Mouse (Mus musculus): Measurements from ENCODE around the gene Vav3. TPM values are rescaled to one million over a fixed set of nuclear protein-coding genes. Genes with fewer than 3 reads are reported as not detected.

Vav3 gene
- polyA plus RNA-seq, 1 experiment from 2014 or later: 12.9 TPM

GRCm38 (mm10) chr3:109683608-109684295, 343.3 kb downstream of the Vav3 start:
- Histone ChIP-seq H3K9ac (ENCODE audit: low read depth, low read length) (no peak overlapping the region), H3K9me3 (replicated peaks; ENCODE audit: control insufficient read depth, low read length) (no peaks in the 10 kb centered on the region), H3K27me3 (ENCODE audit: control insufficient read depth, insufficient read depth, low read length) (no peaks in the 10 kb centered on the region), H3K4me1 (ENCODE audit: control insufficient read depth, insufficient read depth, low read length) (no peaks in the 10 kb centered on the region), H3K4me3 (ENCODE audit: low read depth, low read length) (no peak overlapping the region), H3K27ac (ENCODE audit: low read depth, low read length) (no peak overlapping the region), H3K4me2 (no peak overlapping the region), H3K36me3 (ENCODE audit: control insufficient read depth, insufficient read depth, low read length) (no peaks in the 10 kb centered on the region)
- 75% methylated on average over 5 of the region's 5 CpGs for WGBS (ENCODE audit: insufficient replicate concordance)
- no peak for ATAC-seq (replicated peaks; ENCODE audit: insufficient number of reproducible peaks, low FRiP score, low TSS enrichment)

DNA sequence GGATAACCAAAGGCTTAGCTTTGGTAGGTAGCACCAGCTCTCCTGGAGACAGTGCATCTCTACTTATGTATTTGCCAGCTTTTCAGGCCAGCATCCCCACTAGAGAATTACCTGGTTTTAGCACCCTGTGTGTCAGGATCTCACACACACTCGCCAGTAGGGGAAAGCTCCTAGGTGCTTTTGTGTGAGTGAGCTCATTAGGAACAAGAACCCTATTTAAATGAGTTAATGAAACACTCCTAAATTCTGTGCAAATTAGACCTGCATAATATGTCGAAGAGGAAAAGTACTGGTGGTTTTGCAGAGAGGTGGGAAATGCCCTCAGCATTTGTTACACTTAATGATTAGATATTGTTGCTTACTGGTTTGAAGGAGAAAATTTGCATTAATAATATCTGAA, 350.1 kb downstream of the Vav3 start:
- Histone ChIP-seq H3K36me3 (ENCODE audit: control insufficient read depth, insufficient read depth, low read length) (no peaks in the 10 kb centered on the region), H3K4me2 (no peak overlapping the region)
- 65% methylated on average over 2 of the region's 2 CpGs for WGBS (ENCODE audit: insufficient replicate concordance)

DNA sequence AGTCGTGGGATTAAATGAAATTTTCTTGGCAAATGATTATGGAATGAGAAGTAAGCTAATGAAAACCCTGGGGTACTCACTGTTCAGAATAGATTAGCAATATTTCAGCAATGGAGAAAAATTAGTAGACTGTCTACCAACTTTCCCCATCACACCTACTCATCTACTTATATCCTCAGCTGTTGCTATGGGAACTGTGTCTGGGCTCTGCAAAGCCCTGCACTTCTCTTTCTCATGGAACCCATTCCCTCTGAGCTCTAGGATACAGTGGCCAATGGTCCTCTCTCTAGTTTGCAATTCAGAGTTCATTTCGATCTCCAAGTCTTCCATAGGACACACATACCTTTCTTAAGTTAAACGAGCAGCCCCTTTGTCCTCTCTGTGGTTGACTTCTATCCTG, 352.2 kb downstream of the Vav3 start:
- H3K4me3 ChIP-seq (ENCODE audit: low read depth, low read length): no peak overlapping the region
- H3K4me2 ChIP-seq: no peak overlapping the region
- no peaks in the 10 kb centered on the region for H3K27me3 ChIP-seq (ENCODE audit: control insufficient read depth, insufficient read depth, low read length)
- 72% methylated on average over 3 of the region's 3 CpGs for WGBS (ENCODE audit: insufficient replicate concordance)
- H3K9me3 ChIP-seq (replicated peaks; ENCODE audit: control insufficient read depth, low read length): no peaks in the 10 kb centered on the region
- H3K36me3 ChIP-seq (ENCODE audit: control insufficient read depth, insufficient read depth, low read length): no peaks in the 10 kb centered on the region
- no peak overlapping the region for H3K27ac ChIP-seq (ENCODE audit: low read depth, low read length)
- H3K4me1 ChIP-seq (ENCODE audit: control insufficient read depth, insufficient read depth, low read length): no peaks in the 10 kb centered on the region
- no peak overlapping the region for H3K9ac ChIP-seq (ENCODE audit: low read depth, low read length)
- ATAC-seq (replicated peaks; ENCODE audit: insufficient number of reproducible peaks, low FRiP score, low TSS enrichment): no peak

More for the DNA sequence above, 350.1 kb downstream of the Vav3 start:
- Histone ChIP-seq H3K9ac (ENCODE audit: low read depth, low read length) (no peak overlapping the region), H3K27me3 (ENCODE audit: control insufficient read depth, insufficient read depth, low read length) (no peaks in the 10 kb centered on the region), H3K4me1 (ENCODE audit: control insufficient read depth, insufficient read depth, low read length) (no peaks in the 10 kb centered on the region), H3K4me3 (ENCODE audit: low read depth, low read length) (no peak overlapping the region), H3K9me3 (replicated peaks; ENCODE audit: control insufficient read depth, low read length) (no peaks in the 10 kb centered on the region), H3K27ac (ENCODE audit: low read depth, low read length) (no peak overlapping the region)
- ATAC-seq (replicated peaks; ENCODE audit: insufficient number of reproducible peaks, low FRiP score, low TSS enrichment): no peak

DNA sequence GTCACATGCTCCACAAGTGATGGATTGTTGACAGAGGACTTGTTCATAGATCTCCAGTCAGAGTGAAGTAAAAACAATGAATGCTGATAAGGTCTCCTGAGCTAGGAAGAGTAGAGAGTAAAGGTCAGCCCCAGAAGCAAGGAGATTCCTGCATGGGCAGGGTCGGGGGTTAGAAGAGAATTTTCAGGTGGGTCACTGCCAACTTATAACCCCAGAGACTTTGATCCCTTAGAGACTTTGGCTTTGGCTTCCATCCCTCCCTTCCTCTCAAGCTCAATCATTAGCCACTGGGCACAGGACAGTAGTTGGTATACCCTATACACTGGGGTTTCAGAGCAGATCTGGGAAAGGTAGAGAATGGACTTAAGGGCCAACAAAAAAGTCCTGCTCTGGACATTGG, 360.8 kb downstream of the Vav3 start:
- no peaks in the 10 kb centered on the region for H3K27me3 ChIP-seq (ENCODE audit: control insufficient read depth, insufficient read depth, low read length)
- no peak for ATAC-seq (replicated peaks; ENCODE audit: insufficient number of reproducible peaks, low FRiP score, low TSS enrichment)
- H3K36me3 ChIP-seq (ENCODE audit: control insufficient read depth, insufficient read depth, low read length): no peaks in the 10 kb centered on the region
- no peaks in the 10 kb centered on the region for H3K4me1 ChIP-seq (ENCODE audit: control insufficient read depth, insufficient read depth, low read length)
- 48% methylated on average over 1 of the region's 1 CpGs for WGBS (ENCODE audit: insufficient replicate concordance)
- H3K4me3 ChIP-seq (ENCODE audit: low read depth, low read length): no peak overlapping the region
- no peak overlapping the region for H3K27ac ChIP-seq (ENCODE audit: low read depth, low read length)
- H3K9ac ChIP-seq (ENCODE audit: low read depth, low read length): no peak overlapping the region
- H3K4me2 ChIP-seq: no peak overlapping the region
- no peaks in the 10 kb centered on the region for H3K9me3 ChIP-seq (replicated peaks; ENCODE audit: control insufficient read depth, low read length)

DNA sequence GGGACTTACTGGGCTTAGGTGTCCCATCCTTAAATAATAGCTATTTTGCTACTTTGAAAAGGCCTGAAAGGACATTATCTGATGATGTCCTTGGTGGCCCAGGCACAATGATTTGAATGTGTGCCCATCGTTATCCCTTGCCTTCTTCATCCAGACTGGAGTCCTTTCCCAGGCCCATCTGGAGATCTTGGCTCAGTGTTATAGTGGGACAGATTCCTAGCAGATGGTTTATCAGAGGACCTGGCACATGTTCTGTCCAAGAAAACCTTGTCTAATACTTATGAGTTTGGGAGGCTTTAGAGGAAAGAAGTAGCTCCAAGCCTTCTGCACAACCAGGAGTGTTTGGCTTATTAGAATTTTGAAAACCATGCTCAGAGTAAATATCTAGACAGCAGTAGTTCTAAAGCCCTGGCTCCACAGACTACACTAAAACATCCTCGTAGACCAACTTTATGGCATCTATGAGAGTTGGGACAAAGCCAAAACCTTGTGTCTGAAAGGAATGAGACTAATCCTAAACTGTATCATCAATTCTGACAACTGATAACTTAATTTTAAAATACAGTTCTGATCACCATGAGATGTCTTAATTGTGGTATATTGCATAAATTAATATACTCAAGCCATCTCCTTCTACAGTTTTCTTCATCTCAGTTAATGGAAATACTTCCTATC, 367.5 kb downstream of the Vav3 start:
- WGBS (ENCODE audit: insufficient replicate concordance): 72% methylated on average over 2 of the region's 2 CpGs

GRCm38 (mm10) chr3:109711751-109712150, 371.3 kb downstream of the Vav3 start:
- ATAC-seq (replicated peaks; ENCODE audit: insufficient number of reproducible peaks, low FRiP score, low TSS enrichment): no peak
- no peak overlapping the region for H3K4me2 ChIP-seq
- no peaks in the 10 kb centered on the region for H3K36me3 ChIP-seq (ENCODE audit: control insufficient read depth, insufficient read depth, low read length)
- no peaks in the 10 kb centered on the region for H3K4me1 ChIP-seq (ENCODE audit: control insufficient read depth, insufficient read depth, low read length)
- H3K9ac ChIP-seq (ENCODE audit: low read depth, low read length): no peak overlapping the region
- H3K9me3 ChIP-seq (replicated peaks; ENCODE audit: control insufficient read depth, low read length): no peaks in the 10 kb centered on the region
- WGBS (ENCODE audit: insufficient replicate concordance): 83% methylated on average over 7 of the region's 7 CpGs
- no peak overlapping the region for H3K4me3 ChIP-seq (ENCODE audit: low read depth, low read length)
- no peak overlapping the region for H3K27ac ChIP-seq (ENCODE audit: low read depth, low read length)
- no peaks in the 10 kb centered on the region for H3K27me3 ChIP-seq (ENCODE audit: control insufficient read depth, insufficient read depth, low read length)

More for the DNA sequence above, 367.5 kb downstream of the Vav3 start:
- Histone ChIP-seq H3K4me1 (ENCODE audit: control insufficient read depth, insufficient read depth, low read length) (no peaks in the 10 kb centered on the region), H3K9me3 (replicated peaks; ENCODE audit: control insufficient read depth, low read length) (no peaks in the 10 kb centered on the region), H3K27me3 (ENCODE audit: control insufficient read depth, insufficient read depth, low read length) (no peaks in the 10 kb centered on the region), H3K36me3 (ENCODE audit: control insufficient read depth, insufficient read depth, low read length) (no peaks in the 10 kb centered on the region), H3K27ac (ENCODE audit: low read depth, low read length) (no peak overlapping the region), H3K4me2 (no peak overlapping the region), H3K4me3 (ENCODE audit: low read depth, low read length) (no peak overlapping the region), H3K9ac (ENCODE audit: low read depth, low read length) (no peak overlapping the region)
- ATAC-seq (replicated peaks; ENCODE audit: insufficient number of reproducible peaks, low FRiP score, low TSS enrichment): no peak

DNA sequence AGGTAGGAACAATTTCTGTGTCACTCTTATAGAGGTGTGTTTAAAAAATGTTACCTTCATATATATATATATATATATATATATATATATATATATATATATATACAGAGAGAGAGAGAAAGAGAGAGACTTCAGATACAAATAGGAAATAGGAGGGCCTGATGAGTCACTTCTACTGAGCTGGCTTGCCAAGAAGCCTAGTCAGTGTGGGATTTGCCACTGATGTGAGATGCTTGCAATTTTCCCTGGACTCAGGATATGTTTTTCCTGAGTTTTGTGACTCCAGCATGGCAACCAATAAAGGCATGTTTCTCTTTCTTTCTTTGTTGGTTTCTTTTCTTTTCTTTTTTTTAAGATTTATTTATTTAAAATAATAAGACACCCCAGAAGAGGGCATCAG, 374.0 kb downstream of the Vav3 start:
- ATAC-seq (replicated peaks; ENCODE audit: insufficient number of reproducible peaks, low FRiP score, low TSS enrichment): no peak
- Histone ChIP-seq H3K4me1 (ENCODE audit: control insufficient read depth, insufficient read depth, low read length) (no peaks in the 10 kb centered on the region), H3K4me3 (ENCODE audit: low read depth, low read length) (no peak overlapping the region), H3K36me3 (ENCODE audit: control insufficient read depth, insufficient read depth, low read length) (no peaks in the 10 kb centered on the region), H3K9me3 (replicated peaks; ENCODE audit: control insufficient read depth, low read length) (no peaks in the 10 kb centered on the region), H3K27me3 (ENCODE audit: control insufficient read depth, insufficient read depth, low read length) (no peaks in the 10 kb centered on the region), H3K27ac (ENCODE audit: low read depth, low read length) (no peak overlapping the region), H3K9ac (ENCODE audit: low read depth, low read length) (no peak overlapping the region), H3K4me2 (no peak overlapping the region)

DNA sequence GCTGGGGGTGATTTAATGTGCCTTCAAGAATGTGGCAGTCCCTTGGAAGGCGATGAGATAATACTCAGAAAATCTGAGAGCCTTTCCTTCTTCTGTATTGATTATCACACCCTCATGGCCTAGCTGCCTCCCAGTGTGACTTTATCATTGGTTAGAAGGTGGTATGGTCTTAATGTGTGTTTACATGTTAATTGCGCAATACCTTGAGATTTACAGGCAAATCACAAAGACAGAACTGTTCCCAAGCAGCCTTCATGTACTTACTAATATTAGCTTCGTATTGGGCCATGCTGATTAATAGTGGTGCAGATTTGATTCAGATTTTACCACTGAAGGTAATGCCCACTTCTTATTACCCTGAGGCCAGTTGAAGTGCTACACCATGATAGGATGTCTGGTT, 381.3 kb downstream of the Vav3 start:
- Histone ChIP-seq H3K4me3 (ENCODE audit: low read depth, low read length) (no peak overlapping the region), H3K9me3 (replicated peaks; ENCODE audit: control insufficient read depth, low read length) (no peaks in the 10 kb centered on the region), H3K27ac (ENCODE audit: low read depth, low read length) (no peak overlapping the region), H3K27me3 (ENCODE audit: control insufficient read depth, insufficient read depth, low read length) (no peaks in the 10 kb centered on the region), H3K9ac (ENCODE audit: low read depth, low read length) (no peak overlapping the region), H3K4me1 (ENCODE audit: control insufficient read depth, insufficient read depth, low read length) (no peaks in the 10 kb centered on the region), H3K36me3 (ENCODE audit: control insufficient read depth, insufficient read depth, low read length) (no peaks in the 10 kb centered on the region), H3K4me2 (no peak overlapping the region)
- 86% methylated on average over 3 of the region's 3 CpGs for WGBS (ENCODE audit: insufficient replicate concordance)
- ATAC-seq (replicated peaks; ENCODE audit: insufficient number of reproducible peaks, low FRiP score, low TSS enrichment): no peak

DNA sequence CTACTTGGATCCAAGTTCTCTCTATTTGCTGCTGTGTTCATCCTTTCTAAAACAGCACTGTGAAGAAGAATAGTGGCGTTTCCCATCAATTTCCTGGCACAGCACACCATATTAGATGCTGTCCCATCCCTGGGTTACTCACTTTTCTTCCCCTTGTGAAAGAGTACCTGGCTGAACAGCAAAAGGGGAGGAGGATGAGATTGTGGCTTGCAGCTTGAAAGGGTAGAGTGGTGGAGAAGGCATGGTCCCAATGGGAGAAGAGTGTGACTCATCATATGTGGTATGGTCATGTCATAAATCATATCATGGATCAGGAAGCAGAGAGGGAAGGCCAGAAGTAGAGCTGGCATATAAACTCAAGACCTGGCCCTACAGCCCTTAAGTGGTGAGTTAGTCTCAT, 386.3 kb downstream of the Vav3 start:
- no peak for ATAC-seq (replicated peaks; ENCODE audit: insufficient number of reproducible peaks, low FRiP score, low TSS enrichment)
- WGBS (ENCODE audit: insufficient replicate concordance): 85% methylated on average over 1 of the region's 1 CpGs
- H3K36me3 ChIP-seq (ENCODE audit: control insufficient read depth, insufficient read depth, low read length): no peaks in the 10 kb centered on the region

More for the DNA sequence above, 386.3 kb downstream of the Vav3 start:
- H3K4me2 ChIP-seq: no peak overlapping the region
- no peaks in the 10 kb centered on the region for H3K4me1 ChIP-seq (ENCODE audit: control insufficient read depth, insufficient read depth, low read length)
- H3K9me3 ChIP-seq (replicated peaks; ENCODE audit: control insufficient read depth, low read length): no peaks in the 10 kb centered on the region
- H3K27me3 ChIP-seq (ENCODE audit: control insufficient read depth, insufficient read depth, low read length): no peaks in the 10 kb centered on the region
- H3K9ac ChIP-seq (ENCODE audit: low read depth, low read length): no peak overlapping the region
- no peak overlapping the region for H3K27ac ChIP-seq (ENCODE audit: low read depth, low read length)
- H3K4me3 ChIP-seq (ENCODE audit: low read depth, low read length): no peak overlapping the region
